In the genomic region with DNA sequence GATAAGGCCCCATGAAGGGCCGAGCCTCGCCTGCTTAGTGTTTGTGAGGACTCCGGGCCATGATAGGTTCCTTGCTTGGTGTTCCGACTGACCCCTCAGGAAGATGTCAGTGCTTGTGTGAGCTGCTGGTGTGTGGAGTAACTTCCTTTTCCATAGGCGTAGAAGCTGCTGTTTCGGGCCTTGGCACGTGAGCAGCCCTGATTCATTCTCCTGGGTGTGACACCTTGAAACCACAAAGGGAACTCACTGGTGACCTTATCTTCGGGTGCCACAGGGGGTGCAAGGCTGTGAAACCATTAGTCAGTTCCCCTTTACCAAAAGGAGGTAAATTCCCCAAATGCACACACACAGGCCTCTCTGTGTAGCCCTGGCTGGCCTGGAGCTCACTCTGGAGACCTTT, we compare ENCODE assay signal across 9 mouse cellular contexts. TPM values are rescaled to one million over a fixed set of nuclear protein-coding genes. Genes with fewer than 3 reads are reported as not detected.
DNase-seq lines count a peak whose midpoint lies in the region; ATAC-seq lines count a peak whose summit lies in the region.
"Had no signal": no experiment of that assay in that cellular context is flagged by ENCODE, and none has a peak within 500 bp of the region (broad histone marks: within the 10 kb centered on the region; RNA-seq: fewer than 3 reads in every experiment).

No protein-coding gene starts in this region.

- H3K4me2 ChIP-seq in embryonic facial prominence, embryonic 15.5 days (replicated peaks), result no peak overlapping the region

- H3K36me3 ChIP-seq in embryonic facial prominence, embryonic 15.5 days, result 0 out of 2 replicates have a peak, but pooled peaks cover 8% of the 10 kb centered on the region

- 0 out of 2 replicates have a peak overlapping the region, but pooled peaks have one; percentile 2 for H3K27ac ChIP-seq in embryonic facial prominence, embryonic 15.5 days (replicated peaks)

- no peaks in the 10 kb centered on the region for H3K9me3 ChIP-seq in embryonic facial prominence, embryonic 15.5 days (replicated peaks)
- H3K9me3 ChIP-seq: megakaryocyte, embryonic 14.5 days had no signal

- no peak for ATAC-seq in embryonic facial prominence, embryonic 15.5 days (ENCODE audit: insufficient number of reproducible peaks, low FRiP score, low TSS enrichment, low read depth)

- H3K9ac ChIP-seq in embryonic facial prominence, embryonic 15.5 days, result no peak overlapping the region

- 0 out of 2 replicates have a peak, but pooled peaks cover 14% of the 10 kb centered on the region for H3K4me1 ChIP-seq in embryonic facial prominence, embryonic 15.5 days

- intact Hi-C loops in left cerebral cortex, postnatal 10 days (cut with DNase I), result no loop called here

- H3K27me3 ChIP-seq in embryonic facial prominence, embryonic 15.5 days, result no peaks in the 10 kb centered on the region

- DNase-seq in 416B (ENCODE audit: low read depth), result peak; percentile 93
- DNase-seq in CD4-positive helper T cell, adult 2 months (ENCODE audit: low read depth, low spot score), result peak; percentile 16
- DNase-seq in lung, postnatal 4 days, result peak; percentile 46 to 58
- no peak for DNase-seq in kidney, adult 11 months
- DNase-seq in left cerebral cortex, postnatal 10 days (ENCODE audit: extremely low spot score in 1 of 2, low spot score in 2 of 2), result no peak
- no peak for DNase-seq in thymus, postnatal 25 days
- DNase-seq: kidney, postnatal 14 days had no signal

- H3K4me3 ChIP-seq in embryonic facial prominence, embryonic 15.5 days (replicated peaks), result no peak overlapping the region
- H3K4me3 ChIP-seq: megakaryocyte, embryonic 14.5 days had no signal

- WGBS in embryonic facial prominence, embryonic 15.5 days, result 73% methylated on average over 8 of the region's 8 CpGs

RNA-seq across cellular contexts. Expression of gene St3gal5, which starts 43.0 kb away (rescaled TPM):
- 29.5 and 29.6 TPM in 2 replicates for polyA plus RNA-seq in embryonic facial prominence, embryonic 15.5 days (2015; fragmentation: Nextera tagmentation; extraction: Ambion mirVana)
- total RNA-seq in left cerebral cortex, postnatal 10 days (2021), result 100 to 1,000 TPM in 1 of 2 experiments, 10 to 100 TPM in 1; 98.2 to 100 TPM

Comparison
In these comparisons a context has a peak if more than half of its experiments do, and no peak if none do; other contexts are left out.
1. DNase-seq: peak in 416B (single experiment), CD4-positive helper T cell, adult 2 months (single experiment) and lung, postnatal 4 days (2 of 2); none in kidney, adult 11 months (single experiment), left cerebral cortex, postnatal 10 days (0 of 2) and thymus, postnatal 25 days (single experiment).